Mouse (Mus musculus): Measurements from ENCODE around the gene Aldh3a2. TPM values are rescaled to one million over a fixed set of nuclear protein-coding genes. Genes with fewer than 3 reads are reported as not detected.
A peak's percentile ranks its signal among the peaks of the same experiment; 100 is the strongest.
"Not testable (repeated sequence)": the region's sequence is repeated elsewhere in the genome, so short reads cannot be mapped to it uniquely, and the experiment has no call there.

Aldh3a2 gene
- total RNA-seq, 2 experiments from 2014 or later, result 47.0 to 48.4 TPM

- intact Hi-C loops (cut with DNase I), result no loop called here
- DNase-seq, result peak in 1 of 2 experiments; percentile 19
These were observed 46.9 kb downstream of the Aldh3a2 start for GRCm38 (mm10) chr11:61220156-61220881.

DNA sequence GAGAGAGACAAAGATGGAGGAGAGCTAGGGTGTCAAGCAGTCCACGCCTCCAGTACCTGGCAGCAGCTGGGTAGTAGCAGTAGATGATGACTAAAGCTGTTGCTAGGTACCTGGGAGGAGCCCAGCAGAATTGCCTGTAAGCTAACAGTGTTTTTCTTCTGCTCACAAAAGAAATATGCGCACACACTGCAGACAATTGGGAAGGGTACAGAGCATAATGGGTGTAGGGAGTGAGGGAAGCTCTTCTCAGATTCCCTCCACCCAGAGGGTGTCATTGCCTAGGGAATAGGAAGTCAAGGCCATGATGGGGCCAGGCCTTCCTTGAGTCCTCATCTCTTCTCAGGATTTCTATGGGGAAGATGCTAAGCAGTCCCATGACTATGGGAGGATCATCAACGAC lies 51.3 kb downstream of the Aldh3a2 start:
- no peak for DNase-seq
- intact Hi-C loops (cut with DNase I), result no loop called here

- DNase-seq, result no peak
- intact Hi-C loops (cut with DNase I), result no loop called here
These were observed 55.2 kb downstream of the Aldh3a2 start for GRCm38 (mm10) chr11:61212102-61212501.

GRCm38 (mm10) chr11:61208316-61208715 lies 58.9 kb downstream of the Aldh3a2 start:
- no peak for DNase-seq
- intact Hi-C loops (cut with DNase I), result no loop called here

DNA sequence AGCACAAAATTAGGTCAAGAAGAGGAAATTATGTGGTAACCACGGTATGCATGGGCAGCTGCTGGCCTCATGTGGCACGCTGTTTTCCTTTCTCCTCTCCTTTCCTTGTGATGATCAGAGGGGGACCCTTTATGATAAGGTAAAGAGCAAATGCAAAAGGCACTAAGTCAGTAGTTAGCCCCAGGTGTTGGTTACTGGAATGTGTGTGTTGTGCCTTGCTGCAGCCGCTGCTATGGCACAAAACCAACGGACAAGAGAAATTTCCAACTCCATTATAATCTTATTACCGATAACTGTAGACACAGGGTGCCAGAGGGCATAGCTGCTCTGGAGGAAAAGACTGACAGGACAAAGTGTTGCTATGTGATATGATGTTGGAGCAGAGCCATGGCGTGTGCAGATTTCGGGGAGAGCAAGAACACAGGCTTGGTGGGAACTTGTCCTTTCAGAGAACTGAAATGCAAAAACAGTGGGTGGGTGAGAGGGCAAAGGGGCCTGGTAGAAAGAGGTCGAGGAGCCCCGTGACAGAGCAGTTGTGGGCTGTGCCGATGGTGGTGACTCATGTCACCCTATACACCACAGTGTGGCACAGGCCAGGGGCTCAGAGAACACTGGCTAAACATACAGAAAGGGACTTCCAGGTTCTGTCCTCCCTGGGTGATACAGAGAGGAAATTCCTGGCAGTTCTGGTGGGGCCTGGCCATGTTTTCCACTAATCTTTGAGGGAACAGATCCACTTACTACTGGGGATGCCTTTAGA lies 59.6 kb downstream of the Aldh3a2 start, which contains the start of gene Aldh3a1:
Gene Aldh3a1, plus strand, starts transcription at position 51 of the 760 bp plus-strand sequence.
- DNase-seq, result peak in 1 of 2 experiments; percentile 42
- intact Hi-C loops (cut with DNase I), result no loop called here

DNA sequence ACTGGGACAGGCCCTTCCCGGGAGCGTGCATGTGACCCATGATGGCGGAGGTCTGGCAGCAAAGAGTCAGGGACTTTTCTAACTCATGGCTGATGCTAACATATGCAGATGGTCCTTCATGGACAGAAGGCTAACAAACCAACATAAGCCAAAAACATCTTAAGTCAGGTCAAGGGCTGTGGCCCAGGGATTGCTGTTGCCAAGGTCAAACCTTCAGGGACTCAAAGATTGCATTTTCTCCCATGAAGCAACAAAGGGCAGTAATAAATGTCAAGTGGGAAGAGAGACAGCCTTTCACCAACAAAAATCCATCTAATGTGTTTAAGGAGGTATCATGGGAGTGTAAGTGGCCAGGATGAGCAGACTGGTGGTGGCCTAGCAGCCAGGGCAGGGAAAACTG lies 61.1 kb downstream of the Aldh3a2 start:
- intact Hi-C loops (cut with DNase I), result no loop called here

DNA sequence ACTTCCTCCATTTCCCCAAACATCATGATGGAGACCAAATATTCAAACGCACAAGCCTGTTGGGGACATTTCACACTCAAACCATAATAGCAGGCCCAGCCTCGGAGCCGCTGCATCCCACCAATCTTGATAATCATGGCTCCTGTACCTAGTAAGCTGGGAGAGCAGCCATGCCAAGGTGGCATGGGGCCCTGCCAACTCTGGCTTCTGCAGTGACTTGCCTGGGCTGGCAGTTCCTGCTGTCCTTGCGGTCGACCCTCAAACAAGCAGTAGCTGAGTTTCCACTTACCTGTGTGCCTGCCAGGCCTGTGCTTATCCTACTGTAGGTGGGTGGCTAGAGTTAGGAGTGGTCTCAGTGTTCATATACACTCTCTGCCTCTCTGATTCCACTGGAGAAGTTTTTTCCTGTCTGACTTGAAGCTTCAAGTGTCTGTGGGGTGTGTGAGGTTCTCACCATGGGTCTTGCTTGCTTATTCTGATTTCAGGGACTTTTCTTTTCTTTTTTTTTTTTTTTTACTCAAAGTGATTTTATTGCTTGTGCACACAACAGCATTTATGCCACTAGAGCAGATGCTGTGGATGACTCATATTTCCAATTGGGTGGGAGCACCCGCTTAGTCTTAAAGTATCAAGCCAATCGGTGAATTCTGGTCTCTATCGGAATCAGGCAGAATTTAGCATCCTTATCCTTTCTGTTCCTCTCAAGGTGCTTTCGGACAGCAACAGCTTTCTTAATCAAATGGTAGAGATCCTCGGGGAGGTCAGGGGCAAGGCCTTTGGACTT lies 61.9 kb downstream of the Aldh3a2 start:
- intact Hi-C loops (cut with DNase I), result no loop called here
- peak; percentile 28 to 35 for DNase-seq

More for the DNA sequence above, 61.1 kb downstream of the Aldh3a2 start:
- DNase-seq, result no peak

- DNase-seq, result no peak
- intact Hi-C loops (cut with DNase I), result no loop called here
These were observed 64.5 kb downstream of the Aldh3a2 start for GRCm38 (mm10) chr11:61202810-61203209.

GRCm38 (mm10) chr11:61202186-61202585 lies 65.1 kb downstream of the Aldh3a2 start:
- intact Hi-C loops (cut with DNase I), result no loop called here
- DNase-seq, result no peak

DNA sequence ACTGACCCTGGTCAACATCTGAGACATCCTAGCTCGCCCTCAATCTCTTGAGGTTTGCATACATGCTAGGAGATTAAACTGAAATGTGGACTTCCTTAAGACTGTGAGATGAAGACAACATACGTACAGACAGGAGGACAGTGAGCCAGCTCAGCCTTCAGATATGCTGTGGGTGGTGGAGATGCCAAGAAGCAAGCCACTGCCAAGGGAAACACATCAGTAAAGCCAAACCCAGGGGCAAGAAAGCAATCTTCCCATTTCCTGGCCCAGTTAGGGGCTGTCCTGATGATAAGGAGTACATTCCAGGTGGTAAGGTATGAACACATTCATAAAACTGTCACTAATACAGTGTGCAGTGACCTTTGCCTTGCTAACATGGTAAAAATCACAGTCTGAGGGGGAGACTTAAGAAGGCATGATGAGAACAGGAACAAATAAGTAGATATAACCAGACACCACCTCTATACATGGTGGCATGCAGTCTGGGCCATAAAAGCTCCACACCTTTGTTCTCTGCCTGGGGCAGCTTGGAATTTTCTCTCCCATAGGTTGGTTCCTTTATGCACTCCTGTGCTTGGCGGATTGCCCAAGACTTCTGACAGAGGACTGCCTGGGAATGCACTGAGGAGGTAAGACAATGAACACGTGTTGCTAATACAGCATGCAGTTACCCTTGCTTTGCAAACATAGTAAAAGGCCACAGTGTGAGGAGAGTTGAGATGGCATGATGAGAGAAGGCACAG lies 67.5 kb downstream of the Aldh3a2 start:
- intact Hi-C loops (cut with DNase I), result loop anchor here (10.0 kb wide), 1 partner anchor 305 kb away; the partner anchor contains the start of gene B9d1
- DNase-seq, result no peak

GRCm38 (mm10) chr11:61197935-61198334 lies 69.3 kb downstream of the Aldh3a2 start:
- intact Hi-C loops (cut with DNase I), result loop anchor here (10.0 kb wide), 1 partner anchor 307 kb away; the partner anchor contains the start of gene B9d1
- no peak for DNase-seq

GRCm38 (mm10) chr11:61196616-61197353 lies 70.5 kb downstream of the Aldh3a2 start:
- no peak for DNase-seq
- intact Hi-C loops (cut with DNase I), result loop anchor here (10.0 kb wide), 1 partner anchor 308 kb away; the partner anchor contains the start of gene B9d1

- intact Hi-C loops (cut with DNase I), result loop anchor here (1.0 to 10.0 kb wide), 5 partner anchors 37 to 311 kb away; partner anchors contain the start of gene B9d1
- DNase-seq, result peak; percentile 85 to 92
These were observed 73.9 kb downstream of the Aldh3a2 start for GRCm38 (mm10) chr11:61193392-61193791.

DNA sequence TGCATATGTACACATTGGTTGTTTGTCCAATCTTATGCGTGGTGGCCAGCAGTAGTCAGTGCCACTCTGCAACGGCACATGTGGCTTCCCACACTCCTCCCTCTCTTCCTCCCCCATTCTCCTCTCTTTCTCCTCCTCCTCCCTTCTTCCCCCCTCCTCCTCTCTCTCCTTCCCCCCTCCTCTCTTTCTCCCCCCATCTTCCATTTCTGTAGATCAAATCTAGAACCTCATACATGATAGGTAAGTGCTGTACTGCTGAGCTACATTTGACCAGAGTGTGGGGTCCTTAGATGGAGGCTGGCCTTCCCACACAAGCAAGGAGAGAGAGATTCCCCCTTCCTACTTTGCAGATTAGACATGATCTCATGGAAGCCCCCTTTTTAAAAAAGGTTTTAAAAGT lies 74.5 kb downstream of the Aldh3a2 start:
- intact Hi-C loops (cut with DNase I), result loop anchor here (1.0 to 10.0 kb wide), 5 partner anchors 38 to 312 kb away; partner anchors contain the start of gene B9d1
- DNase-seq, result no peak

DNA sequence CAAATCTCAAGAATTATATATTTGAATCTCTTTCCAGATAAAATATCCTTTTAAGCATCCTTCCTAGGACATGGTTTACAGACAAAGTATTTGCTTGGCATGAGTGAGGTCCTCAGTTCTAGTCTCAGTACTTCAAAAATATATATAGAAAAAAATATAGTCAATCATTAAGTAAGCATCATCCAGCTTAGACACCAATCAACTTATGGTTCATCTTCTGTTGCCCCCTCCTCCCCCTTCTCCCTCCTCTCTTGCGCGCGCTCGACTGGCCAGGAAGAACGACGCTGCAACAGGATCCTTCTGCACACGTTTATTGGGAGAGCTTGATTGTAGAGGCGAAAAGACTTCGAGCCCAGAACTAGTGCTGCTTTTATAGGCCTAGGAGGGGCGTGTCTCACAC lies 75.1 kb downstream of the Aldh3a2 start:
- intact Hi-C loops (cut with DNase I), result loop anchor here (2.0 to 10.0 kb wide), 3 partner anchors 39 to 313 kb away; partner anchors contain the start of gene B9d1

GRCm38 (mm10) chr11:61190776-61191175 lies 76.5 kb downstream of the Aldh3a2 start:
- intact Hi-C loops (cut with DNase I), result loop anchor here (5.0 to 10.0 kb wide), 2 partner anchors 147 to 314 kb away; partner anchors contain the start of gene B9d1
- no peak for DNase-seq

More for the DNA sequence above, 75.1 kb downstream of the Aldh3a2 start:
- DNase-seq, result not testable (repeated sequence)

GRCm38 (mm10) chr11:61183820-61184219 lies 83.4 kb downstream of the Aldh3a2 start:
- intact Hi-C loops (cut with DNase I), result no loop called here

DNA sequence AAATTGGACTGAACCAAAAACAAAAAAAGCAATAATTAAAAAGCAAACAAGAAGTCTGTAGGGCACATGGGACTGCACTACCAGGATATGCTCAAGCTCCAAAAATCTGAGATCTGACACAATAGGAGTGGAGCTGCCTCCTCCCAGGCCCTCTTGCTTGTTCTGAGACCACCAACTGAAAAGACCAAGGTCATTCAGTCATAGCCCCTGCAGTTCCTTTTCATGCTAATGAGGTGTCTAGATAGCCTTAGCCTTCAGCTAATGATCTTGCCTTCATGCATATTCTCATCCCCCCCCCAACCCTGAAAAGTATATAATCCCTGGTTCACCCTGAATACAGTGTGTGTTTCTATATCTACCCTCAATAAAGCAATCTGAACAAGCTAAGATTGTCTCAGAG lies 85.6 kb downstream of the Aldh3a2 start:
- no peak for DNase-seq
- intact Hi-C loops (cut with DNase I), result no loop called here

More at GRCm38 (mm10) chr11:61183820-61184219, 83.4 kb downstream of the Aldh3a2 start:
- DNase-seq, result no peak

- intact Hi-C loops (cut with DNase I), result no loop called here
These were observed 86.9 kb downstream of the Aldh3a2 start for GRCm38 (mm10) chr11:61180361-61180760.

More at GRCm38 (mm10) chr11:61180361-61180760, 86.9 kb downstream of the Aldh3a2 start:
- no peak for DNase-seq
